8 mouse cellular contexts compared by ENCODE assay signal in genomic region chr9:88599206-88600162, GRCm38 (mm10). TPM values are rescaled to one million over a fixed set of nuclear protein-coding genes. Genes with fewer than 3 reads are reported as not detected.
DNase-seq lines count a peak whose midpoint lies in the region; ATAC-seq and TF ChIP-seq lines count a peak whose summit lies in the region.
"Not testable (repeated sequence)": the region's sequence is repeated elsewhere in the genome, so short reads cannot be mapped to it uniquely, and the experiment has no call there.

No protein-coding gene starts in this region.

- peak overlapping the region; percentile 74 for H3K4me3 ChIP-seq in gastrocnemius, adult 2 months
- H3K4me3 ChIP-seq in hindbrain, postnatal 0 days (ENCODE audit: low read length) = peak overlapping the region; percentile 33
- H3K4me3 ChIP-seq in left cerebral cortex, adult 2 months = peak overlapping the region; percentile 52

- H3K4me1 ChIP-seq in hindbrain, postnatal 0 days (ENCODE audit: insufficient read depth, low read length) = not testable (repeated sequence)

- peak; percentile 84 for DNase-seq in T-cell, adult 2 months (ENCODE audit: low spot score)
- peak; percentile 97 to 98 for DNase-seq in cerebellum, postnatal 36 days
- peak; percentile 100 for DNase-seq in gastrocnemius, adult 2 months
- peak; percentile 96 for DNase-seq in hindbrain, postnatal 0 days (ENCODE audit: low spot score)
- peak; percentile 98 to 99 for DNase-seq in left cerebral cortex, adult 2 months (ENCODE audit: extremely low spot score in 1 of 2, low spot score in 2 of 2)
- peak; percentile 98 for DNase-seq in right cerebral cortex, adult 2 months (ENCODE audit: low spot score in 2 of 2)
- DNase-seq in urinary bladder, postnatal 14 days (ENCODE audit: low spot score) = peak; percentile 99

- ATAC-seq in hindbrain, postnatal 0 days = peak; percentile 99
- peak; percentile 96 for ATAC-seq in megakaryocyte, adult 5-6 weeks (ENCODE audit: poor library complexity, severe bottlenecking)

- not testable (repeated sequence) for H3K9me3 ChIP-seq in hindbrain, postnatal 0 days (ENCODE audit: low read length)

- not testable (repeated sequence) for H3K27me3 ChIP-seq in hindbrain, postnatal 0 days (ENCODE audit: insufficient read depth, low read length)

- H3K27ac ChIP-seq in gastrocnemius, adult 2 months = peak overlapping the region; percentile 87
- H3K27ac ChIP-seq in hindbrain, postnatal 0 days = not testable (repeated sequence)
- H3K27ac ChIP-seq in left cerebral cortex, adult 2 months = peak overlapping the region; percentile 44; the same call in 1 of the 2 replicates

- H3K36me3 ChIP-seq in hindbrain, postnatal 0 days (ENCODE audit: insufficient read depth, low read length) = not testable (repeated sequence)

- not testable (repeated sequence) for TF ChIP-seq CTCF in gastrocnemius, adult 2 months (IDR thresholded peaks at IDR 0.05); hindbrain, postnatal 0 days (IDR thresholded peaks at IDR 0.05; ENCODE audit: low read depth); left cerebral cortex, adult 2 months (IDR thresholded peaks at IDR 0.05)

- intact Hi-C loops in gastrocnemius, adult 2 months (cut with DNase I); left cerebral cortex, adult 2 months (cut with DNase I): not testable (repeated sequence)

- H3K9ac ChIP-seq in hindbrain, postnatal 0 days (replicated peaks; ENCODE audit: low read length) = not testable (repeated sequence)

- under 1% methylated on average over 46 of the region's 50 CpGs for WGBS in hindbrain, postnatal 0 days

- H3K4me2 ChIP-seq in hindbrain, postnatal 0 days (ENCODE audit: low read depth, low read length) = peak overlapping the region; percentile 50; the same call in 1 of the 2 replicates

RNA-seq across cellular contexts. Expression of gene Trim43a, which starts 18.8 kb away (rescaled TPM):
- under 1 TPM; 0.23 to 0.28 TPM for total RNA-seq in gastrocnemius, adult 2 months (2021)
- total RNA-seq in hindbrain, postnatal 0 days (2014; rRNA removed) = not detected in 2 replicates
- 0.16 TPM in 1 of 2 replicates, not detected in the other for polyA plus RNA-seq in hindbrain, postnatal 0 days (2015; fragmentation: Nextera tagmentation; extraction: Ambion mirVana)
- 1 to 10 TPM; 1.6 to 1.7 TPM for total RNA-seq in left cerebral cortex, adult 2 months (2021)
- total RNA-seq in megakaryocyte, adult 5-6 weeks (2015) = not detected in 2 replicates
- total RNA-seq in megakaryocyte, adult 5-6 weeks (2017) = not detected in 2 replicates

RNA-seq across cellular contexts. Expression of gene Zfp949, which starts 51.7 kb away (rescaled TPM):
- total RNA-seq in gastrocnemius, adult 2 months (2021) = 10 to 100 TPM in 1 of 2 experiments, 1 to 10 TPM in 1; 9.0 to 10.5 TPM
- total RNA-seq in hindbrain, postnatal 0 days (2014; rRNA removed) = 15.6 and 17.7 TPM in 2 replicates
- polyA plus RNA-seq in hindbrain, postnatal 0 days (2015; fragmentation: Nextera tagmentation; extraction: Ambion mirVana) = 15.9 and 16.9 TPM in 2 replicates
- 10 to 100 TPM; 26.0 to 26.2 TPM for total RNA-seq in left cerebral cortex, adult 2 months (2021)
- 4.3 and 4.6 TPM in 2 replicates for total RNA-seq in megakaryocyte, adult 5-6 weeks (2015)
- total RNA-seq in megakaryocyte, adult 5-6 weeks (2017) = 7.2 and 8.9 TPM in 2 replicates
